Mouse (Mus musculus) bone marrow macrophage, adult 2 months (primary cell): ENCODE data around the gene Rtn4. TPM values are rescaled to one million over a fixed set of nuclear protein-coding genes. Genes with fewer than 3 reads are reported as not detected.
"Not testable (repeated sequence)": the region's sequence is repeated elsewhere in the genome, so short reads cannot be mapped to it uniquely, and the experiment has no call there.

ENCODE experiments used
- H3K27ac ChIP-seq: 2 replicates; pipeline ENCODE4 v1.5.1; 2012; ENCODE audit warnings: low read depth, low read length; ENCODE audit not compliant: insufficient read depth
- H3K4me1 ChIP-seq: 2 replicates; pipeline ENCODE4 v1.6.1; 2012; ENCODE audit warnings: low read length; ENCODE audit not compliant: control insufficient read depth, insufficient read depth
- H3K4me3 ChIP-seq: 2 replicates; pipeline ENCODE4 v1.5.1; 2012; ENCODE audit warnings: mild to moderate bottlenecking, low read length, moderate library complexity; ENCODE audit not compliant: insufficient read depth
- CTCF ChIP-seq: IDR thresholded peaks from 2 replicates; pipeline ENCODE4 v1.5.1; 2012; ENCODE audit warnings: low read depth, mild to moderate bottlenecking, low read length, moderate library complexity
- POLR2A ChIP-seq: IDR thresholded peaks from 2 replicates; pipeline ENCODE4 v1.6.1; 2012; ENCODE audit warnings: mild to moderate bottlenecking, low read depth, low read length, borderline replicate concordance
- polyA plus RNA-seq: library from polyadenylated mRNA; stranded (reverse); fragments of >200 nt; gene quantifications from 2 replicates; pipeline ENCODE4 v1.2.4, GENCODE M21; 2012; ENCODE audit not compliant: missing spikeins, insufficient read depth, insufficient read length

Rtn4 gene
- polyA plus RNA-seq, 1 experiment, result 919 TPM

DNA sequence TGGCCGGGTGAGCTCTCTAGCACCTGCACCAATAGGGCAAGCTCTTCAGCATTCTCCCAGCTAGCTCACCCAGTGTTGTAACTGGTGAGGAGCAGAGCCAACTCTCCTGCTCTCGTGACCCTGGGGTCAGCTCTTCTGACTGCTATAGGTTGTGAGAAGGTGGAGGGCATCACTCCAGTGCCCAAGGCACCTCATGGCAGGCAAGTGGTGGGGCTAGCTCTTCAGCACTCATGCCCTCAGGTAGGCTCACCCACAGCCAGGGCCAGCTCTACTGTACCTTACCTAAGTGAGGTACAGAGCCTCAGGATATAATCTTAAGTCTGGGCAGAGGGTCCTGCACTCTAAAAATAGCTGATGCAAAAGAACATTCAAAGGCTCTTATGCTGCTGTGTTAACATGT is 47.0 kb downstream of the Rtn4 start:
- Histone ChIP-seq H3K4me1 (peaks cover 12% of the 10 kb centered on the region), H3K27ac (no peak overlapping the region), H3K4me3 (no peak overlapping the region)
- TF ChIP-seq POLR2A, result no peak
- TF ChIP-seq CTCF, result no peak

- no peak overlapping the region for H3K27ac ChIP-seq
- H3K4me3 ChIP-seq, result no peak overlapping the region
- TF ChIP-seq CTCF (no peak), POLR2A (no peak)
Measured at GRCm38 (mm10) chr11:29744760-29745430, 52.1 kb downstream of the Rtn4 start.

DNA sequence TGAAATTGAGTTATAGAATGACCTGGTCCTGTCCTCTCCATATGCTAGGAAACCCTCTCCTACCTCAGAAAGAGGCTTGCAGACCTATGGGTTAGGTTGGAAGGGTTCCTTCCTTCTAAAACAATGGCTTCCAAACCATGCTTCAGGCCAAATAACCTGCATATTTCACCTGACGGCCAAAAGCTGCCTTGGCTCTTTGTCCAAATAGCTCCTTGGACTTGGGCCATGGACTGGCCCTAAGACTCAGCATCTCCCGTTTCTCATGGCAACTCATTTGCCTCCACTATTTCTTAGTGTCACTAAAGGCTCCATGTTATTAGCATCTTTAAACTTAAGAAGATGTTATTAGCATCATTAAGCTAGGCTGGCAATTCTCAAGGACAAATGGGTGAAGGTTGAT is 52.8 kb downstream of the Rtn4 start:
- Histone ChIP-seq H3K27ac (no peak overlapping the region), H3K4me1 (peaks cover 1% of the 10 kb centered on the region; the same call in 1 of the 2 replicates), H3K4me3 (no peak overlapping the region)
- TF ChIP-seq CTCF (no peak), POLR2A (no peak)

More at GRCm38 (mm10) chr11:29744760-29745430, 52.1 kb downstream of the Rtn4 start:
- peaks cover 4% of the 10 kb centered on the region; the same call in 1 of the 2 replicates for H3K4me1 ChIP-seq

GRCm38 (mm10) chr11:29746203-29746602 is 53.5 kb downstream of the Rtn4 start:
- H3K4me1 ChIP-seq, result no peaks in the 10 kb centered on the region
- no peak overlapping the region for H3K4me3 ChIP-seq
- no peak for TF ChIP-seq POLR2A
- no peak for TF ChIP-seq CTCF
- H3K27ac ChIP-seq, result no peak overlapping the region

GRCm38 (mm10) chr11:29747365-29747764 is 54.6 kb downstream of the Rtn4 start:
- H3K4me1 ChIP-seq, result no peaks in the 10 kb centered on the region
- no peak for TF ChIP-seq CTCF
- no peak for TF ChIP-seq POLR2A
- no peak overlapping the region for H3K4me3 ChIP-seq
- no peak overlapping the region for H3K27ac ChIP-seq

DNA sequence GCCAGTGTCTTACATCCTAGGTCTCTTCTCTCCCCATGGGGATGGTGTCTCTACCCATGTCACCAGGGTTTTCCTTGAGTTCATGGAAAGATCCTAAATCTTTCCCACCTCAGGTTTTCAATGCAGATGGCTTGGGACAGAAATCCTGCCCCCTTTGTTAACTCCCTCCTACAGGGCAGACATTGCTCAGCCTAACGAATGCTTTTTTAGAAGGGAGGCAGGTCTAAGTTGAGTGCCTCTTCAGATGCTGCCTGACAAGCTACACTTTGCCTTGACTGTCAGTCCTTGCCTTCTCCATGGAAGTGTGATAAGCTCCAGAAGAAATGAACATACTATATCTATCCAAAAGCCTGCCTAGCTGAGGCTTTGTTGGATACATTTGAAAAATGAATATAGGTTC is 55.1 kb downstream of the Rtn4 start:
- Histone ChIP-seq H3K4me1 (no peaks in the 10 kb centered on the region), H3K27ac (no peak overlapping the region), H3K4me3 (no peak overlapping the region)
- no peak for TF ChIP-seq POLR2A
- no peak for TF ChIP-seq CTCF

DNA sequence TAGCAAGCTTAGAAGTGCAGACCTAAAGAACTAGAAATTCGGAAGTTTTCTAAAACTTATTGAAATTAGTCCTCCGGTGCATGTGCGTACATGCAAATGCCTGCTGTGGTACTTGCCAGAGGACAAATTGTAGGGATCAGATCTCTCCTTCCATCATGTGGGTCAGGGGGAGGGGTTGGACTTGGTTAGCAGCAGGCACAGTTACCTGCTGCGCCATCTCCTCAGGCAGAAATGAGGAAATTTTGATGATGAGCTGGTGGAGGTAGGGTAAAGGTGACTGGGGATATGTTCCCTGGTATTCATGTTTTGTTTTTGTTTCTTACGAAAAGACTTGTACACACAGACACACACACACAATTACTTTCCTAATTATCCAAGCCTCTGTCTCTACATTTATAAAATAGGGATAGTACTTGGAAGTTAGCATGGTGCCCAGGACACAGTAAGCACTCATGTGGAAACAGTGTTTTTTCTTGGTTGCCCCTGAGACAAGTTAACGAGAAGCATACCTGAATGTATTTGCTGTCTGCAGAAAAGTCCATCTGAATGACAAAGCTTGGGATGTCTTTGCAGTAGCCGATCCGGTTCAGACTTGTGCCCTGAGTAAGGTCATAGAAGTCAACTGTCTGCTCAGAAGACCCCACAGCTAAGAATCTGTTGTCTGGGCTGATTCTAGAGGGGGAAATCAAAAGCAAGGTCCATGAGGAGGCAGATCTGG is 56.2 kb downstream of the Rtn4 start:
- H3K27ac ChIP-seq, result no peak overlapping the region
- H3K4me1 ChIP-seq, result peaks cover 2% of the 10 kb centered on the region; the same call in 1 of the 2 replicates
- TF ChIP-seq POLR2A (no peak), CTCF (no peak)
- no peak overlapping the region for H3K4me3 ChIP-seq

GRCm38 (mm10) chr11:29749468-29749829 is 56.7 kb downstream of the Rtn4 start:
- H3K4me3 ChIP-seq, result no peak overlapping the region
- peaks cover 2% of the 10 kb centered on the region; the same call in 1 of the 2 replicates for H3K4me1 ChIP-seq
- TF ChIP-seq POLR2A, result no peak
- no peak for TF ChIP-seq CTCF
- no peak overlapping the region for H3K27ac ChIP-seq

DNA sequence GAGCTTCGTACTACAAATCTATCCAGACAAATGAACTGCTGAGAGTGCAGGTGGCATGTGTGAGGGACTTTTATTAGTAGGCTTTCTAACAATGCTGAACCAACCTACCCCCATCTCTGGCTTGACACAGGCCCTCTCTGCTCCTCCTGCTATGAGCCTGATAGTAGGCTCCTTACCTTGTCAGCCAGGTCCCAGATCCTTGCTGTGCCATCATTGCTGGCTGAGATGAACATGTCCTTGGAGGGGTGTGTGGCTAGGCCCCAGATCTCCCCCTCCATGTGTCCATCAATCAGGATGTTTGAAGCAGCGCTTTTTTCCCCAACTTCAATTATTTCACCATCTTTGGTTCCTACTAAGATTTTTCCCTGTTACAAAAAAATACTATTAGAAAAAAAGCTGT is 58.3 kb downstream of the Rtn4 start:
- peaks cover 9% of the 10 kb centered on the region for H3K4me1 ChIP-seq
- no peak overlapping the region for H3K27ac ChIP-seq
- TF ChIP-seq CTCF (no peak), POLR2A (no peak)

DNA sequence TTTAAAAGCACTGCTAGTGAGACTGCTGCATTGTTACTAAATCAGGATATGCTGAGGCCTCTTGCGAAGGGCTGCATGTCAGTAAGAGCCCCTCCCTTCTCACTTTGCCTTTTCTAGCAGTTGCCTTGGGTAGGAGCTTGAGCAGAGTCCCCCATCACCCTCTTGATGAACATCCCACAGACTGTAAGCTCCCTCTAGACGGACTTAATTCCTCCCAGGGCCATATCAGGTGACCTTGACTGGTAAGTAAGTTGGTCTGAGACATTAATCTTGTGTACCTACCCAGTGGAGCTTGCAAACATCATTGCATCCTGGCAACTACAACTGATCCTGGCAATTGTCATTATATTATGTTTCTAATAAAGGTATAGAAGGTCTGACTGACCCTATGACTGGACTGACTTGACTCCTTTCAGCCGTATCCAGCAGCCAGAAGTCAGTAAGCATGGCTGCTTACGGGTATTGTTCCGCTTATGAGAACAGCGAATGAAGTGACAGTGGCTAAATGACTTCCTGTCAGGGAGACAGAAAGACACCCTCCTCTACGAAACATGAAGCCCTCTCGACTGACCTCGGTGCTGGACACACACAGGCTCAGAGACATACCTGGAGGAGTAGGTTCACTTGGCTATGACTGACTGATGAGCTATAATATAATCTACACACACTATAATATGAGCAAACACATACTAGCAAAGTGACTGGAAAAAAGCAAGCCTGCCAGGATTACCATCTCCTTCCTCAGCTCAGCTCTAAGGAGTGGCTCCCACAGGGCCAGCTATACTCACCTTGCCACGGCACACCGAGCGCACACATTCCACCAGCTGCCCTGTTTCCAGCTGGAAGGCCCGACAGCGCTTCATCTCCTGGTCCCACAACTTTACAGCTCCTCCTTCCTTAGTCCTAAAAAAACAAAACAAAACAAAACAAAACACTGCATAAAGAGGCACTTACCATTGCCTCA is 59.2 kb downstream of the Rtn4 start:
- Histone ChIP-seq H3K4me1 (peaks cover 9% of the 10 kb centered on the region), H3K27ac (no peak overlapping the region), H3K4me3 (no peak overlapping the region)
- TF ChIP-seq POLR2A (no peak), CTCF (no peak)

More for the DNA sequence above, 58.3 kb downstream of the Rtn4 start:
- H3K4me3 ChIP-seq, result no peak overlapping the region

GRCm38 (mm10) chr11:29756007-29756406 is 63.3 kb downstream of the Rtn4 start:
- H3K4me3 ChIP-seq, H3K4me1 ChIP-seq, H3K27ac ChIP-seq: not testable (repeated sequence)
